Mouse (Mus musculus): ENCODE measurements around the gene Txk. TPM values are rescaled to one million over a fixed set of nuclear protein-coding genes. Genes with fewer than 3 reads are reported as not detected.

Gene Txk
- polyA plus RNA-seq (2017; shearing (Covaris generic)), result 166 TPM

DNA sequence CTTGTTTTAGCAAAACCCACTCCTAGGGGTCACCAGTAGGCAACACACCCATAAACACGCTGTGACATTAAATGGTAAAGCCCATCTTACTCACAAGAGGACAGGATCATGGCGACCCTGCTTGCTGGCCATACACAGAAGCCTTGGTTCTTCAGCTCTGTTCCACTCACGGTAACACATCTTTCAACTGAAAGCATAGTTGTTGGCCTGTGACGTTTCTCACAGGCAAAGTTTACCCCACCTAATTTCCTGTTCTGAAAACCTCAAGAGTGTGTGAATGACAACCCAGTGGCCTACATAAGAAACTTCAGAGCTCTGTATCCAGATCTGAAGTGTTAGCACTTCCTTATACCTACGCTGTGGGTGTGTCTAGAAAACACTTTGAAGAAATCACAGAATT lies at the start of gene Txk:
TSS of gene Txk (minus strand) at position 193 of the 400 bp plus-strand sequence.

GRCm38 (mm10) chr5:72647418-72647907 lies 105.1 kb downstream of the Txk start, which contains the start of gene Nipal1:
Gene Nipal1, plus strand, starts transcription at chr5:72647795.

Other genes with a start within 250 kb of the Txk start
- gene Corin, start 248.3 kb downstream of the Txk start, polyA plus RNA-seq (2017; shearing (Covaris generic)), result 0.24 TPM
- gene Nfxl1, start 193.1 kb downstream of the Txk start, polyA plus RNA-seq (2017; shearing (Covaris generic)), result 12.4 TPM
- not detected for gene Zar1, start 171.5 kb downstream of the Txk start, polyA plus RNA-seq (2017; shearing (Covaris generic))
- gene Gm5868, start 165.2 kb downstream of the Txk start, polyA plus RNA-seq (2017; shearing (Covaris generic)), result not detected
- gene Cnga1, start 108.5 kb downstream of the Txk start, polyA plus RNA-seq (2017; shearing (Covaris generic)), result 3.5 TPM
- 10.5 TPM for gene Nipal1, start 105.0 kb downstream of the Txk start, polyA plus RNA-seq (2017; shearing (Covaris generic))
- gene Tec, start 115.7 kb upstream of the Txk start, polyA plus RNA-seq (2017; shearing (Covaris generic)), result 15.0 TPM
- 71.0 TPM for gene Slain2, start 161.5 kb upstream of the Txk start, polyA plus RNA-seq (2017; shearing (Covaris generic))
- gene Gm10135, start 221.9 kb upstream of the Txk start, polyA plus RNA-seq (2017; shearing (Covaris generic)), result not detected

All from effector memory CD4-positive, alpha-beta T cell, adult 7 months (primary cell).